Mouse (Mus musculus) forebrain, embryonic 11.5 days (tissue): ENCODE results near the gene Gm20388. TPM values are rescaled to one million over a fixed set of nuclear protein-coding genes. Genes with fewer than 3 reads are reported as not detected.

Experiments used
- ATAC-seq: fragments of 200-750 bp; cut with Nextera tagmentation; replicated peaks from 2 replicates; pipeline ENCODE4 v1.8.0; 2017; ENCODE audit warnings: moderate TSS enrichment; ENCODE audit not compliant: low FRiP score
- DNase-seq: peaks from one replicate; pipeline ENCODE4 v3.0.0-alpha.2; 2017; ENCODE audit warnings: low spot score
- H3K27ac ChIP-seq: fragments of 300-500 bp; sonication (generic); 2 replicates; pipeline ENCODE4 v1.5.1; 2014; ENCODE audit warnings: low read depth, low read length
- H3K27me3 ChIP-seq: fragments of 300-500 bp; sonication (generic); 2 replicates; pipeline ENCODE4 v1.6.1; 2014; ENCODE audit warnings: mild to moderate bottlenecking, low read length, mixed read lengths; ENCODE audit not compliant: control insufficient read depth, insufficient read depth
- H3K36me3 ChIP-seq: fragments of 300-500 bp; sonication (generic); 2 replicates; pipeline ENCODE4 v1.6.1; 2014; ENCODE audit warnings: mild to moderate bottlenecking, low read length, moderate library complexity, mixed read lengths; ENCODE audit not compliant: control insufficient read depth, insufficient read depth
- H3K4me1 ChIP-seq: fragments of 300-500 bp; sonication (generic); replicated peaks from 2 replicates; pipeline ENCODE4 v1.6.1; 2014; ENCODE audit warnings: low read length, mixed read lengths; ENCODE audit not compliant: control insufficient read depth, insufficient read depth
- H3K4me2 ChIP-seq: fragments of 300-500 bp; sonication (generic); 2 replicates; pipeline ENCODE4 v1.6.1; 2014; ENCODE audit warnings: low read depth, mild to moderate bottlenecking, low read length, moderate library complexity, mixed read lengths; ENCODE audit not compliant: severe bottlenecking
- H3K4me3 ChIP-seq: fragments of 300-500 bp; sonication (generic); 2 replicates; pipeline ENCODE4 v1.5.1; 2014; ENCODE audit warnings: low read depth, low read length
- H3K9ac ChIP-seq: fragments of 300-500 bp; sonication (generic); 2 replicates; pipeline ENCODE4 v1.6.1; 2014; ENCODE audit warnings: low read length
- H3K9me3 ChIP-seq: fragments of 300-500 bp; sonication (generic); 2 replicates; pipeline ENCODE4 v1.6.1; 2016; ENCODE audit warnings: low read length, mixed read lengths; ENCODE audit not compliant: control insufficient read depth
- WGBS: fragments of 180-500 bp; shearing (Covaris S2); extraction: QIAGEN DNeasy Blood & Tissue Kit; methylation state at CpG from one replicate; pipeline ENCODE4 v1.1.7; 2014; 5-methylcytosine and 5-hydroxymethylcytosine counted together
- polyA plus RNA-seq: library from polyadenylated mRNA; unstranded; fragments of >200 nt; fragmentation: Nextera tagmentation; extraction: Ambion mirVana; gene quantifications from 2 replicates; pipeline ENCODE4 v1.2.1, GENCODE M21; 2014

The Gm20388 gene
- polyA plus RNA-seq, 1 experiment from 2014 or later, result not detected

DNA sequence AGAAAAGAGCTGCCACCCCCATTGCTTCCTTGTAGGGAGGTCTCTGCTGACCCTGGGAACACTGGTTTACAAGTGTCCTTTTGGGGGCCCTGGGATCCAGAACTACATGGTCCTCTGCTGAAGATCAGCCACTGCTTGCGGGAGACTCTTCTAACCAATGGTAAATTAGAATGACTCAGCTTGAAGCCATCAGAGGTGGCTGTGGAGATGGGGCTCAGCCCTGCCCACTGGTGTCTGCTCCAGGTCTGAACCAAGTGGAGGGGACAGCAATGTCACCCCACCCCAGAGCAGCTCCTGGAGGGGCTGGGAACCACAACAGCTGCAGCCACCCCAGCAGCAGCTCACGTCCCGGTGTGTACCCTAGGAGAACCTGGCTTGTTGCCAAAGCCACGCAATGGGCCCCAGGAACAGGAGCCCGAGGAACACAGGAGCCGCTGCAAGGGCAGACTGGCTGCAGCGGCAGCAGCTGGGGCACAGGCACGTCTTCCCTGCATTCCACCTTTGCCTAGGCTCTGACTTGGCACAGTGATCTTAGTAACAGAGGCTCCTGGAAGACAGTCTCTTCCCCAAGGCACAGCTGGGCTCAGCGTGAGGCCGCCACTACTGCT lies 1961.3 kb downstream of the Gm20388 start:
- H3K4me2 ChIP-seq, result no peak overlapping the region
- no peak overlapping the region for H3K27ac ChIP-seq
- no peak overlapping the region for H3K9ac ChIP-seq
- H3K4me3 ChIP-seq, result no peak overlapping the region
- no peaks in the 10 kb centered on the region for H3K27me3 ChIP-seq
- WGBS, result 42% methylated on average over 10 of the region's 10 CpGs
- ATAC-seq (no peak), DNase-seq (no peak)
- H3K4me1 ChIP-seq, result 0 out of 2 replicates have a peak, but pooled peaks cover 4% of the 10 kb centered on the region
- H3K36me3 ChIP-seq, result no peaks in the 10 kb centered on the region
- no peaks in the 10 kb centered on the region for H3K9me3 ChIP-seq

GRCm38 (mm10) chr8:121874031-121874430 lies 1963.4 kb downstream of the Gm20388 start:
- Histone ChIP-seq H3K27ac (no peak overlapping the region), H3K9me3 (no peaks in the 10 kb centered on the region), H3K27me3 (no peaks in the 10 kb centered on the region), H3K4me1 (0 out of 2 replicates have a peak, but pooled peaks cover 4% of the 10 kb centered on the region), H3K36me3 (no peaks in the 10 kb centered on the region), H3K9ac (no peak overlapping the region), H3K4me3 (no peak overlapping the region), H3K4me2 (no peak overlapping the region)
- ATAC-seq (no peak), DNase-seq (no peak)
- 73% methylated on average over 9 of the region's 9 CpGs for WGBS

DNA sequence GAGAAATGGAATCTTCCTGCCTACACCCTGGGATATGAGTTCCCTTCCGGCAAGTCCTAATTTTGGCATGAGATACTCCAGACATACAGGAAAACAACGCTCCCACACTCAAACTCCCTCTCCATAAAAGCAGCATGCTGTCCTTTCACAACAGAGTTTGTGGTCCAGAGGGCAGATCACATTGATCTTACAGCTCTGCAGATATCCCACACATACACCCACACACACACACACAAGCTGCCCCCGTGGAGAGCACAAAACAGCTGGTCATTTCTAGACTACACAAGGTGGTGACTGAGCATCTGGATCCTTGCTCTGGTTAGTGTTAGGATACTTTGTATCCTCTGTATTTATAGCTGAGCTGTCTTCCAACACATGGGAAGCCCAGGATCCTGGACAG lies 1964.4 kb downstream of the Gm20388 start:
- ATAC-seq, result no peak
- H3K9ac ChIP-seq, result no peak overlapping the region
- 0 out of 2 replicates have a peak, but pooled peaks cover 4% of the 10 kb centered on the region for H3K4me1 ChIP-seq
- H3K27me3 ChIP-seq, result no peaks in the 10 kb centered on the region
- no peaks in the 10 kb centered on the region for H3K36me3 ChIP-seq
- WGBS, result 91% methylated on average over 3 of the region's 3 CpGs
- no peaks in the 10 kb centered on the region for H3K9me3 ChIP-seq
- H3K4me3 ChIP-seq, result no peak overlapping the region
- DNase-seq, result no peak
- H3K27ac ChIP-seq, result no peak overlapping the region
- H3K4me2 ChIP-seq, result no peak overlapping the region

DNA sequence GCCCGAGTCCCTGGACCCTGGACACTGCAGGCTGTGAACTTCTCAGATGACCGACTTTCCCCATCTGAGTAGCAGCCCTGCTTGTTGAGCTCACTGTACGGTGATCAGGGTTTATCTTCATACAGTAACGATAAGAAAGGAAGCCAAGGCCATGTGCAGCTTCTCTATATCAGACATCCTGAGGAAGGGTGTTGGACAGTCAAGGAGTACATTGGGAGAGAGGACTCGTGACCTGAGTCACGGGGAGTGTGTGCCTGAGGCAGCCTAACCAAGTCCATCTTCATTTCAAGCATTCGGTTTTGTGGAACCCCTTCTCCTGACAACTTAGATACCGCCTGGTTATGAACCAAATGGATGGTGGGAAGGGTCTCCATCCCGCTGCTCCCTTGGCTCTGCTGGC lies 1964.9 kb downstream of the Gm20388 start:
- H3K4me3 ChIP-seq, result no peak overlapping the region
- 90% methylated on average over 9 of the region's 9 CpGs for WGBS
- no peaks in the 10 kb centered on the region for H3K27me3 ChIP-seq

GRCm38 (mm10) chr8:121877212-121877611 lies 1966.6 kb downstream of the Gm20388 start:
- Histone ChIP-seq H3K4me3 (no peak overlapping the region), H3K9ac (no peak overlapping the region), H3K36me3 (no peaks in the 10 kb centered on the region; the same call in 1 of the 2 replicates), H3K4me2 (no peak overlapping the region), H3K4me1 (0 out of 2 replicates have a peak, but pooled peaks cover 1% of the 10 kb centered on the region), H3K9me3 (no peaks in the 10 kb centered on the region), H3K27me3 (no peaks in the 10 kb centered on the region), H3K27ac (no peak overlapping the region)
- ATAC-seq (no peak), DNase-seq (no peak)
- WGBS, result 77% methylated on average over 5 of the region's 5 CpGs

More for the DNA sequence above, 1964.9 kb downstream of the Gm20388 start:
- no peak for DNase-seq
- Histone ChIP-seq H3K9ac (no peak overlapping the region), H3K36me3 (no peaks in the 10 kb centered on the region; the same call in 1 of the 2 replicates), H3K9me3 (no peaks in the 10 kb centered on the region), H3K27ac (no peak overlapping the region), H3K4me1 (0 out of 2 replicates have a peak, but pooled peaks cover 4% of the 10 kb centered on the region), H3K4me2 (no peak overlapping the region)
- no peak for ATAC-seq

DNA sequence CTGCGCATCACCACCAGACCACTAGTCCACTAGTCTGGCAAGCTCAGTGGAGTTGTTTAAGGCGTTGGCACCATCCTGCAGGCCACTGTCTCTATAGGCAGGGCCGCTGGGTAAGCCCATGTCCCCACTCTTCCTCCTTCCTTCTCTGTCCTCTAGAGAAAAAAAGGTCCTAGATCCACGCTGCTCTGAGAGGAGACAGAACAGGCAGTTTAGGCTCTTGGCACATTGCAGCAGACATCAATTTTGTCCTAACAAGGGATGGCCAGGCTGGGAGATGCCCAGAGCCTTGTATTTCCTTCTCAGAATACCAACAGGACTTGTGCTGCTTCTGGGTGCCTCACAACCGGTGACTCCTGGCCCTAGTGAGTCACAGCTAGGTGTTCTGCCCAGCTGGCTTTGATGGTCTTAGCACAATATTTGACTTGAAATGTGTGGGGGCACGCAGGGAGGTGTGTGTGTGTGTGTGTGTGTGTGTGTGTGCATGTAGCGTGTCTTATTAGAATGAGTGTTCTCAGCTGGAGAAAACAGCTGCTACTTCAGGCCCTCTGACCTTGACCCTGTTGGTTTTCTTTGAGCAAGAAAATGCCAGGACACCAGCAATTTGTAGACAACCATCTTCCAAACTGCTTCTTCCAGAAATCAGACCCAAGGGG lies 1967.3 kb downstream of the Gm20388 start:
- no peak overlapping the region for H3K4me3 ChIP-seq
- 91% methylated on average over 7 of the region's 7 CpGs for WGBS
- H3K27me3 ChIP-seq, result no peaks in the 10 kb centered on the region
- no peak overlapping the region for H3K4me2 ChIP-seq
- no peak overlapping the region for H3K27ac ChIP-seq
- no peaks in the 10 kb centered on the region for H3K9me3 ChIP-seq
- ATAC-seq (no peak), DNase-seq (no peak)
- H3K4me1 ChIP-seq, result no peaks in the 10 kb centered on the region
- no peak overlapping the region for H3K9ac ChIP-seq
- no peaks in the 10 kb centered on the region; the same call in 1 of the 2 replicates for H3K36me3 ChIP-seq

DNA sequence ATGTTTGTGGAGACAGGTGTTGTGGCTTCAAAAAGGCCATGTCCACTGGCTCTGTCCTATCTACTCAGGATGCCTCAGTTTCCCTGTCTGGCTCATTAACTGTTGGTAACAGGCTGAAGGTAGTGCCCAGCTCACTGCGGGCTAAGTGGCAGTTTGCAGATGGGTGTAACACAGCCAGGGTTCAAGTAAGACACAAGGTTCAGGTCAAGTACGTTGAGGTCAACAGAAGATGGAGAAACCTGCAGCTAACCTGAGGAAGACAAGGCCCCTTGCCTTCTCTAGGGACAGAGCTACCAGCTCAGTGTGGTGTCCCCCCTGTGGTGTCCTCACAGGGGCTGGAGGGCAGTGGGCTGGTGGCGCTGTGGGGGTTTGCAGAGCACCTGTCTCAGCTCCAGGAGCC lies 1969.1 kb downstream of the Gm20388 start:
- H3K4me2 ChIP-seq, result no peak overlapping the region
- no peaks in the 10 kb centered on the region for H3K27me3 ChIP-seq
- no peak overlapping the region for H3K4me3 ChIP-seq
- H3K27ac ChIP-seq, result no peak overlapping the region
- no peaks in the 10 kb centered on the region; the same call in 1 of the 2 replicates for H3K36me3 ChIP-seq
- H3K9me3 ChIP-seq, result no peaks in the 10 kb centered on the region
- H3K4me1 ChIP-seq, result no peaks in the 10 kb centered on the region
- 91% methylated on average over 3 of the region's 3 CpGs for WGBS
- H3K9ac ChIP-seq, result no peak overlapping the region
- DNase-seq (no peak), ATAC-seq (no peak)

DNA sequence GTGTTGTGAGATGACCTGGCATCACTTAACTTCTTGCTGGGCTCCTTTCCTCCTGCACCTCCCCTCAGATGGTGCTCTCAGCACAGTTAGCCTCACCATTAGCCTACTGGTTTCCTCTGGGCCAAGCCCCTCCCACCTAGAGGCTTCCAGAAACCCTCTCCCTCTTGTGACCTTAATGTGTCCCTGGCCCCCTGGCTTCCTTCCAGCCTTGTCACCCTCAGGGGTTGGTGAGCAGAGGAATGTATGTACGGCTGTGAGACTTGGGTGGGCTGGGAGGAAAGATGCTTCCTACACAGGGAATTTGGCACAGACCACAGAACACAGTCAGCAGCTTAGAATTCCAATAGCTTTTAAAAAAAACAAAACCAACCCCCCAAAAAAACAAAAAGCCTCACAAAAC lies 1970.2 kb downstream of the Gm20388 start:
- Histone ChIP-seq H3K4me3 (no peak overlapping the region), H3K9me3 (no peaks in the 10 kb centered on the region), H3K9ac (no peak overlapping the region), H3K27ac (no peak overlapping the region), H3K27me3 (no peaks in the 10 kb centered on the region), H3K4me1 (no peaks in the 10 kb centered on the region), H3K36me3 (no peaks in the 10 kb centered on the region; the same call in 1 of the 2 replicates), H3K4me2 (no peak overlapping the region)
- DNase-seq, result no peak
- 81% methylated on average over 1 of the region's 1 CpGs for whole genome bisulfite sequencing
- no peak for ATAC-seq
